Mouse (Mus musculus): Measurements from ENCODE around the gene Slc5a3. TPM values are rescaled to one million over a fixed set of nuclear protein-coding genes. Genes with fewer than 3 reads are reported as not detected.

The Slc5a3 gene
- total RNA-seq (2021): 20.9 and 25.4 TPM in 2 replicates
- long read RNA-seq, experiment 1, full-length matches to known transcripts: 1 of 1 reads
- long read RNA-seq, experiment 1, partial matches to known transcripts: 0 of 1 reads
- long read RNA-seq, experiment 1, other reads (novel, unspliced or antisense): 0 of 1 reads
- long read RNA-seq, experiment 2, full-length matches to known transcripts: 1 of 2 reads
- long read RNA-seq, experiment 2, partial matches to known transcripts: 1 of 2 reads
- long read RNA-seq, experiment 2, other reads (novel, unspliced or antisense): 0 of 2 reads

GRCm38 (mm10) chr16:92057852-92058643 is at the start of gene Slc5a3, which contains the start of the genes Mrps6 and Gm49711:
TSS of gene Slc5a3 (plus strand) at chr16:92058322.
TSS of gene Mrps6 (plus strand) at chr16:92058270.
TSS of gene Gm49711 (plus strand) at chr16:92058316.
- DNase-seq: peak; percentile 93

GRCm38 (mm10) chr16:92009586-92009985 is 48.5 kb upstream of the Slc5a3 start:
- no peak for DNase-seq

- DNase-seq: no peak
Measured at GRCm38 (mm10) chr16:92016792-92017191, 41.3 kb upstream of the Slc5a3 start.

- DNase-seq: peak; percentile 67
Measured at GRCm38 (mm10) chr16:92019141-92020118, 38.7 kb upstream of the Slc5a3 start.

- DNase-seq: no peak
Measured at GRCm38 (mm10) chr16:92021656-92022400, 36.3 kb upstream of the Slc5a3 start.

- DNase-seq: no peak
Measured at GRCm38 (mm10) chr16:92022494-92023283, 35.4 kb upstream of the Slc5a3 start.

- DNase-seq: no peak
Measured at GRCm38 (mm10) chr16:92033286-92033685, 24.8 kb upstream of the Slc5a3 start.

GRCm38 (mm10) chr16:92034676-92035075 is 23.4 kb upstream of the Slc5a3 start:
- DNase-seq: no peak

- no peak for DNase-seq
Measured at GRCm38 (mm10) chr16:92036701-92037100, 21.4 kb upstream of the Slc5a3 start.

- DNase-seq: no peak
Measured at GRCm38 (mm10) chr16:92037891-92038607, 20.1 kb upstream of the Slc5a3 start.

- DNase-seq: no peak
Measured at GRCm38 (mm10) chr16:92039421-92039820, 18.7 kb upstream of the Slc5a3 start.

- DNase-seq: no peak
Measured at GRCm38 (mm10) chr16:92039966-92040365, 18.2 kb upstream of the Slc5a3 start.

- DNase-seq: no peak
Measured at GRCm38 (mm10) chr16:92051777-92052310, 6.3 kb upstream of the Slc5a3 start.

GRCm38 (mm10) chr16:92052569-92052968 is 5.6 kb upstream of the Slc5a3 start:
- no peak for DNase-seq

GRCm38 (mm10) chr16:92056711-92057110 is 1.4 kb upstream of the Slc5a3 start:
- DNase-seq: no peak

- DNase-seq: no peak
Measured at GRCm38 (mm10) chr16:92057456-92057851, 668 bp upstream of the Slc5a3 start.

- peak; percentile 64 for DNase-seq
Measured at GRCm38 (mm10) chr16:92058644-92059620, 810 bp downstream of the Slc5a3 start.

GRCm38 (mm10) chr16:92060213-92060612 is 2.1 kb downstream of the Slc5a3 start:
- DNase-seq: no peak
